Mouse (Mus musculus) liver, embryonic 11.5 days (tissue): ENCODE results near the gene Tubgcp3. TPM values are rescaled to one million over a fixed set of nuclear protein-coding genes. Genes with fewer than 3 reads are reported as not detected.
"Not testable (repeated sequence)": the region's sequence is repeated elsewhere in the genome, so short reads cannot be mapped to it uniquely, and the experiment has no call there.

Experiments
- ATAC-seq: fragments of 200-750 bp; cut with Nextera tagmentation; replicated peaks from 2 replicates; pipeline ENCODE4 v1.8.0; 2017; ENCODE audit warnings: moderate number of reproducible peaks, mild to moderate bottlenecking, moderate TSS enrichment, moderate library complexity; ENCODE audit not compliant: low FRiP score
- DNase-seq: peaks from one replicate; pipeline ENCODE4 v3.0.0-alpha.2; 2017; ENCODE audit warnings: low spot score
- H3K27ac ChIP-seq: fragments of 300-500 bp; sonication (generic); 2 replicates; pipeline ENCODE4 v1.5.1; 2014; ENCODE audit warnings: mild to moderate bottlenecking, low read depth, low read length, control low read depth
- H3K27me3 ChIP-seq: fragments of 300-500 bp; sonication (generic); replicated peaks from 2 replicates; pipeline ENCODE4 v1.6.1; 2014; ENCODE audit warnings: low read length, mixed read lengths; ENCODE audit not compliant: control insufficient read depth, insufficient read depth
- H3K36me3 ChIP-seq: fragments of 300-500 bp; sonication (generic); 2 replicates; pipeline ENCODE4 v1.6.1; 2014; ENCODE audit warnings: mild to moderate bottlenecking, low read length, moderate library complexity, mixed read lengths; ENCODE audit not compliant: control insufficient read depth, insufficient read depth
- H3K4me1 ChIP-seq: fragments of 300-500 bp; sonication (generic); replicated peaks from 2 replicates; pipeline ENCODE4 v1.6.1; 2014; ENCODE audit warnings: low read length, mixed read lengths; ENCODE audit not compliant: control insufficient read depth, insufficient read depth
- H3K4me2 ChIP-seq: fragments of 300-500 bp; sonication (generic); 2 replicates; pipeline ENCODE4 v1.6.1; 2014; ENCODE audit warnings: mild to moderate bottlenecking, control low read depth, moderate library complexity
- H3K4me3 ChIP-seq: fragments of 300-500 bp; sonication (generic); 2 replicates; pipeline ENCODE4 v1.5.1; 2014; ENCODE audit warnings: low read depth, low read length, control low read depth
- H3K9ac ChIP-seq: fragments of 300-500 bp; sonication (generic); 2 replicates; pipeline ENCODE4 v1.6.1; 2014; ENCODE audit warnings: low read depth, low read length, control low read depth
- H3K9me3 ChIP-seq: fragments of 300-500 bp; sonication (generic); 2 replicates; pipeline ENCODE4 v1.6.1; 2016; ENCODE audit warnings: low read length, inconsistent platforms, mixed read lengths; ENCODE audit not compliant: control insufficient read depth
- WGBS: fragments of 180-500 bp; shearing (Covaris S2); extraction: QIAGEN DNeasy Blood & Tissue Kit; methylation state at CpG from one replicate; pipeline ENCODE4 v1.1.7; 2014; 5-methylcytosine and 5-hydroxymethylcytosine counted together
- polyA plus RNA-seq: library from polyadenylated mRNA; unstranded; fragments of >200 nt; fragmentation: Nextera tagmentation; extraction: Ambion mirVana; gene quantifications from 2 replicates; pipeline ENCODE4 v1.2.1, GENCODE M21; 2014

Gene Tubgcp3
- polyA plus RNA-seq, 1 experiment from 2014 or later: 63.7 TPM

- no peak overlapping the region for H3K4me3 ChIP-seq
- no peaks in the 10 kb centered on the region for H3K9me3 ChIP-seq
- WGBS: 5% methylated on average over 7 of the region's 7 CpGs
- DNase-seq (peak; percentile 77), ATAC-seq (peak; percentile 67; the same call in 1 of the 2 replicates)
- no peak overlapping the region for H3K4me2 ChIP-seq
- H3K36me3 ChIP-seq: no peaks in the 10 kb centered on the region
- H3K27me3 ChIP-seq: peaks cover 23% of the 10 kb centered on the region
- H3K9ac ChIP-seq: no peak overlapping the region
- no peak overlapping the region for H3K27ac ChIP-seq
- H3K4me1 ChIP-seq: peaks cover 3% of the 10 kb centered on the region
Measured at GRCm38 (mm10) chr8:12677529-12677928, 5.5 kb upstream of the Tubgcp3 start.

GRCm38 (mm10) chr8:12671473-12672055 lies 484 bp downstream of the Tubgcp3 start:
- Histone ChIP-seq H3K36me3 (no peaks in the 10 kb centered on the region; the same call in 1 of the 2 replicates), H3K9ac (peak overlapping the region; percentile 91), H3K4me2 (peak overlapping the region; percentile 92), H3K4me3 (peak overlapping the region; percentile 96), H3K4me1 (peaks cover 11% of the 10 kb centered on the region), H3K27ac (peak overlapping the region; percentile 69), H3K9me3 (no peaks in the 10 kb centered on the region), H3K27me3 (peaks cover 13% of the 10 kb centered on the region)
- DNase-seq (no peak), ATAC-seq (peak; percentile 79)
- under 1% methylated on average over 38 of the region's 38 CpGs for WGBS

GRCm38 (mm10) chr8:12670965-12671364 lies 1.1 kb downstream of the Tubgcp3 start:
- peaks cover 8% of the 10 kb centered on the region for H3K27me3 ChIP-seq
- H3K4me1 ChIP-seq: peaks cover 11% of the 10 kb centered on the region
- WGBS: 19% methylated on average over 6 of the region's 6 CpGs
- no peak for DNase-seq
- peak overlapping the region; percentile 96 for H3K4me3 ChIP-seq
- no peaks in the 10 kb centered on the region for H3K9me3 ChIP-seq
- peak overlapping the region; percentile 91 for H3K9ac ChIP-seq
- peak; percentile 90 for ATAC-seq
- peak overlapping the region; percentile 92 for H3K4me2 ChIP-seq
- H3K27ac ChIP-seq: peak overlapping the region; percentile 69; the same call in 1 of the 2 replicates
- H3K36me3 ChIP-seq: no peaks in the 10 kb centered on the region; the same call in 1 of the 2 replicates

- 91% methylated on average over 6 of the region's 6 CpGs for WGBS
- DNase-seq (no peak), ATAC-seq (no peak)
- Histone ChIP-seq H3K4me2 (no peak overlapping the region), H3K9ac (no peak overlapping the region), H3K4me3 (no peak overlapping the region), H3K4me1 (peaks cover 13% of the 10 kb centered on the region), H3K36me3 (no peaks in the 10 kb centered on the region; the same call in 1 of the 2 replicates), H3K27ac (no peak overlapping the region), H3K27me3 (peaks cover 8% of the 10 kb centered on the region), H3K9me3 (no peaks in the 10 kb centered on the region)
Measured at GRCm38 (mm10) chr8:12668832-12669231, 3.2 kb downstream of the Tubgcp3 start.

- WGBS: 93% methylated on average over 3 of the region's 3 CpGs
Measured at GRCm38 (mm10) chr8:12666530-12666929, 5.5 kb downstream of the Tubgcp3 start.

GRCm38 (mm10) chr8:12663105-12663456 lies 9.0 kb downstream of the Tubgcp3 start:
- H3K4me3 ChIP-seq: no peak overlapping the region
- H3K27me3 ChIP-seq: no peaks in the 10 kb centered on the region
- peaks cover 13% of the 10 kb centered on the region for H3K36me3 ChIP-seq

More at GRCm38 (mm10) chr8:12666530-12666929, 5.5 kb downstream of the Tubgcp3 start:
- H3K27ac ChIP-seq, DNase-seq, H3K27me3 ChIP-seq, H3K4me1 ChIP-seq, H3K4me3 ChIP-seq, H3K4me2 ChIP-seq, H3K9me3 ChIP-seq, H3K9ac ChIP-seq, H3K36me3 ChIP-seq, ATAC-seq: not testable (repeated sequence)

GRCm38 (mm10) chr8:12662375-12663104 lies 9.5 kb downstream of the Tubgcp3 start:
- Histone ChIP-seq H3K4me3 (no peak overlapping the region), H3K27ac (no peak overlapping the region), H3K4me1 (0 out of 2 replicates have a peak, but pooled peaks cover 3% of the 10 kb centered on the region), H3K9me3 (no peaks in the 10 kb centered on the region), H3K4me2 (no peak overlapping the region), H3K36me3 (peaks cover 18% of the 10 kb centered on the region), H3K27me3 (no peaks in the 10 kb centered on the region), H3K9ac (no peak overlapping the region)
- WGBS: 81% methylated on average over 4 of the region's 4 CpGs
- ATAC-seq (no peak), DNase-seq (no peak)

More at GRCm38 (mm10) chr8:12663105-12663456, 9.0 kb downstream of the Tubgcp3 start:
- Histone ChIP-seq H3K27ac (no peak overlapping the region), H3K4me2 (no peak overlapping the region), H3K9me3 (no peaks in the 10 kb centered on the region), H3K4me1 (0 out of 2 replicates have a peak, but pooled peaks cover 3% of the 10 kb centered on the region), H3K9ac (no peak overlapping the region)
- ATAC-seq (no peak), DNase-seq (no peak)
- 87% methylated on average over 5 of the region's 5 CpGs for WGBS

GRCm38 (mm10) chr8:12657411-12657810 lies 14.6 kb downstream of the Tubgcp3 start:
- WGBS: 95% methylated on average over 16 of the region's 16 CpGs
- ATAC-seq: no peak
- Histone ChIP-seq H3K4me1 (no peaks in the 10 kb centered on the region), H3K27me3 (no peaks in the 10 kb centered on the region), H3K36me3 (peaks cover 51% of the 10 kb centered on the region), H3K4me3 (no peak overlapping the region), H3K9me3 (no peaks in the 10 kb centered on the region), H3K27ac (no peak overlapping the region), H3K4me2 (no peak overlapping the region), H3K9ac (no peak overlapping the region)
- DNase-seq: no peak
